Mouse (Mus musculus): ENCODE data around the gene Tmprss12. TPM values are rescaled to one million over a fixed set of nuclear protein-coding genes. Genes with fewer than 3 reads are reported as not detected.
"Not testable (repeated sequence)": the region's sequence is repeated elsewhere in the genome, so short reads cannot be mapped to it uniquely, and the experiment has no call there.

Tmprss12 gene
- polyA plus RNA-seq, 1 experiment from 2014 or later = not detected

GRCm38 (mm10) chr15:100247296-100247695, 33.3 kb upstream of the Tmprss12 start:
- H3K27me3 ChIP-seq (replicated peaks; ENCODE audit: insufficient read depth, low read length) = no peaks in the 10 kb centered on the region
- 89% methylated on average over 9 of the region's 9 CpGs for WGBS
- no peak overlapping the region for H3K27ac ChIP-seq (ENCODE audit: low read length)
- TF ChIP-seq EP300 (IDR thresholded peaks at IDR 0.05) = no peak
- no peak for TF ChIP-seq CTCF (IDR thresholded peaks at IDR 0.05)
- no peak overlapping the region for H3K9ac ChIP-seq (replicated peaks; ENCODE audit: low read depth)
- no peaks in the 10 kb centered on the region for H3K9me3 ChIP-seq (ENCODE audit: low read length)
- peaks cover 22% of the 10 kb centered on the region; the same call in 1 of the 2 replicates for H3K36me3 ChIP-seq (ENCODE audit: insufficient read depth, low read length)
- ATAC-seq (no peak), DNase-seq (ENCODE audit: low spot score) (no peak)
- no peak overlapping the region for H3K4me3 ChIP-seq (ENCODE audit: low read depth, low read length)
- H3K4me1 ChIP-seq (ENCODE audit: insufficient read depth, low read depth, low read length) = no peaks in the 10 kb centered on the region
- H3K4me2 ChIP-seq (replicated peaks; ENCODE audit: low read depth, low read length) = no peak overlapping the region

- Histone ChIP-seq H3K9me3 (ENCODE audit: low read length) (no peaks in the 10 kb centered on the region), H3K4me1 (ENCODE audit: insufficient read depth, low read depth, low read length) (no peaks in the 10 kb centered on the region), H3K36me3 (ENCODE audit: insufficient read depth, low read length) (peaks cover 34% of the 10 kb centered on the region; the same call in 1 of the 2 replicates), H3K4me2 (replicated peaks; ENCODE audit: low read depth, low read length) (no peak overlapping the region), H3K4me3 (ENCODE audit: low read depth, low read length) (no peak overlapping the region), H3K27me3 (replicated peaks; ENCODE audit: insufficient read depth, low read length) (no peaks in the 10 kb centered on the region), H3K27ac (ENCODE audit: low read length) (no peak overlapping the region), H3K9ac (replicated peaks; ENCODE audit: low read depth) (no peak overlapping the region)
- TF ChIP-seq CTCF (IDR thresholded peaks at IDR 0.05) = no peak
- TF ChIP-seq EP300 (IDR thresholded peaks at IDR 0.05) = no peak
- no peak for DNase-seq (ENCODE audit: low spot score)
- no peak for ATAC-seq
- 89% methylated on average over 6 of the region's 6 CpGs for WGBS
Observed at GRCm38 (mm10) chr15:100248665-100249433, 31.8 kb upstream of the Tmprss12 start.

GRCm38 (mm10) chr15:100251153-100251780, 29.4 kb upstream of the Tmprss12 start:
- WGBS = 73% methylated on average over 6 of the region's 6 CpGs
- peak; percentile 75 for ATAC-seq
- TF ChIP-seq CTCF (IDR thresholded peaks at IDR 0.05) (no peak), EP300 (IDR thresholded peaks at IDR 0.05) (no peak)

GRCm38 (mm10) chr15:100256386-100256785, 24.3 kb upstream of the Tmprss12 start:
- Histone ChIP-seq H3K9ac (replicated peaks; ENCODE audit: low read depth) (no peak overlapping the region), H3K27ac (ENCODE audit: low read length) (no peak overlapping the region), H3K27me3 (replicated peaks; ENCODE audit: insufficient read depth, low read length) (no peaks in the 10 kb centered on the region), H3K4me1 (ENCODE audit: insufficient read depth, low read depth, low read length) (no peaks in the 10 kb centered on the region), H3K4me2 (replicated peaks; ENCODE audit: low read depth, low read length) (no peak overlapping the region), H3K36me3 (ENCODE audit: insufficient read depth, low read length) (peaks cover 48% of the 10 kb centered on the region), H3K9me3 (ENCODE audit: low read length) (no peaks in the 10 kb centered on the region), H3K4me3 (ENCODE audit: low read depth, low read length) (no peak overlapping the region)
- WGBS = 80% methylated on average over 6 of the region's 6 CpGs
- ATAC-seq (no peak), DNase-seq (ENCODE audit: low spot score) (no peak)
- TF ChIP-seq CTCF (IDR thresholded peaks at IDR 0.05) = no peak

More at GRCm38 (mm10) chr15:100251153-100251780, 29.4 kb upstream of the Tmprss12 start:
- peak; percentile 80 for DNase-seq (ENCODE audit: low spot score)
- H3K27me3 ChIP-seq (replicated peaks; ENCODE audit: insufficient read depth, low read length) = no peaks in the 10 kb centered on the region
- 0 out of 2 replicates have a peak overlapping the region, but pooled peaks have one; percentile 2 for H3K27ac ChIP-seq (ENCODE audit: low read length)
- H3K36me3 ChIP-seq (ENCODE audit: insufficient read depth, low read length) = peaks cover 47% of the 10 kb centered on the region
- no peaks in the 10 kb centered on the region for H3K4me1 ChIP-seq (ENCODE audit: insufficient read depth, low read depth, low read length)
- no peaks in the 10 kb centered on the region for H3K9me3 ChIP-seq (ENCODE audit: low read length)
- H3K4me2 ChIP-seq (replicated peaks; ENCODE audit: low read depth, low read length) = no peak overlapping the region
- H3K9ac ChIP-seq (replicated peaks; ENCODE audit: low read depth) = no peak overlapping the region
- no peak overlapping the region for H3K4me3 ChIP-seq (ENCODE audit: low read depth, low read length)

GRCm38 (mm10) chr15:100257305-100257704, 23.3 kb upstream of the Tmprss12 start:
- no peaks in the 10 kb centered on the region for H3K9me3 ChIP-seq (ENCODE audit: low read length)
- H3K4me2 ChIP-seq (replicated peaks; ENCODE audit: low read depth, low read length) = no peak overlapping the region
- DNase-seq (ENCODE audit: low spot score) = no peak
- no peak for ATAC-seq
- H3K4me3 ChIP-seq (ENCODE audit: low read depth, low read length) = no peak overlapping the region
- H3K36me3 ChIP-seq (ENCODE audit: insufficient read depth, low read length) = peaks cover 43% of the 10 kb centered on the region
- WGBS = 80% methylated on average over 5 of the region's 5 CpGs
- no peak overlapping the region for H3K9ac ChIP-seq (replicated peaks; ENCODE audit: low read depth)
- TF ChIP-seq EP300 (IDR thresholded peaks at IDR 0.05) = no peak
- TF ChIP-seq CTCF (IDR thresholded peaks at IDR 0.05) = no peak
- H3K27ac ChIP-seq (ENCODE audit: low read length) = no peak overlapping the region
- no peaks in the 10 kb centered on the region for H3K4me1 ChIP-seq (ENCODE audit: insufficient read depth, low read depth, low read length)
- H3K27me3 ChIP-seq (replicated peaks; ENCODE audit: insufficient read depth, low read length) = no peaks in the 10 kb centered on the region

GRCm38 (mm10) chr15:100258646-100259425, 21.8 kb upstream of the Tmprss12 start:
- no peak for TF ChIP-seq CTCF (IDR thresholded peaks at IDR 0.05)
- TF ChIP-seq EP300 (IDR thresholded peaks at IDR 0.05) = no peak
- Histone ChIP-seq H3K27me3 (replicated peaks; ENCODE audit: insufficient read depth, low read length) (no peaks in the 10 kb centered on the region), H3K9ac (replicated peaks; ENCODE audit: low read depth) (no peak overlapping the region), H3K9me3 (ENCODE audit: low read length) (no peaks in the 10 kb centered on the region), H3K27ac (ENCODE audit: low read length) (no peak overlapping the region; the same call in 1 of the 2 replicates), H3K4me3 (ENCODE audit: low read depth, low read length) (no peak overlapping the region), H3K4me2 (replicated peaks; ENCODE audit: low read depth, low read length) (no peak overlapping the region), H3K36me3 (ENCODE audit: insufficient read depth, low read length) (peaks cover 32% of the 10 kb centered on the region), H3K4me1 (ENCODE audit: insufficient read depth, low read depth, low read length) (no peaks in the 10 kb centered on the region)
- DNase-seq (ENCODE audit: low spot score) (peak; percentile 68), ATAC-seq (peak; percentile 83)
- WGBS = 75% methylated on average over 7 of the region's 7 CpGs

GRCm38 (mm10) chr15:100260351-100260750, 20.3 kb upstream of the Tmprss12 start:
- H3K36me3 ChIP-seq (ENCODE audit: insufficient read depth, low read length) = peaks cover 20% of the 10 kb centered on the region; the same call in 1 of the 2 replicates
- 79% methylated on average over 5 of the region's 7 CpGs for WGBS
- H3K4me2 ChIP-seq (replicated peaks; ENCODE audit: low read depth, low read length); H3K9me3 ChIP-seq (ENCODE audit: low read length); H3K27me3 ChIP-seq (replicated peaks; ENCODE audit: insufficient read depth, low read length); H3K27ac ChIP-seq (ENCODE audit: low read length); H3K9ac ChIP-seq (replicated peaks; ENCODE audit: low read depth); ATAC-seq; DNase-seq (ENCODE audit: low spot score); H3K4me3 ChIP-seq (ENCODE audit: low read depth, low read length); H3K4me1 ChIP-seq (ENCODE audit: insufficient read depth, low read depth, low read length): not testable (repeated sequence)

Measured in lung, postnatal 0 days (tissue).